Mouse (Mus musculus) heart, embryonic 15.5 days (tissue): ENCODE measurements at regions not wholly inside any gene's neighbourhood (a gene's known extent, or its start where the extent isn't known, plus 50 kb on each side); places are given as distances from the start of the nearest gene placed in this dataset.

Source experiments
- ATAC-seq: fragments of 200-750 bp; cut with Nextera tagmentation; replicated peaks from 2 replicates; pipeline ENCODE4 v1.8.0; 2017; ENCODE audit warnings: low read depth, moderate TSS enrichment; ENCODE audit not compliant: insufficient number of reproducible peaks, insufficient read depth, low FRiP score
- H3K27ac ChIP-seq: fragments of 300-500 bp; sonication (generic); 2 replicates; pipeline ENCODE4 v1.5.1; 2015; ENCODE audit warnings: mild to moderate bottlenecking, inconsistent platforms
- H3K27me3 ChIP-seq: fragments of 300-500 bp; sonication (generic); 2 replicates; pipeline ENCODE4 v1.6.1; 2015; ENCODE audit warnings: inconsistent platforms
- H3K36me3 ChIP-seq: fragments of 300-500 bp; sonication (generic); 2 replicates; pipeline ENCODE4 v1.6.1; 2015; ENCODE audit warnings: mild to moderate bottlenecking, inconsistent platforms
- H3K4me1 ChIP-seq: fragments of 300-500 bp; sonication (generic); replicated peaks from 2 replicates; pipeline ENCODE4 v1.6.1; 2015; ENCODE audit warnings: inconsistent platforms
- H3K4me2 ChIP-seq: fragments of 300-500 bp; sonication (generic); 2 replicates; pipeline ENCODE4 v1.6.1; 2015; ENCODE audit warnings: inconsistent platforms, mild to moderate bottlenecking, moderate library complexity
- H3K4me3 ChIP-seq: fragments of 300-500 bp; sonication (generic); 2 replicates; pipeline ENCODE4 v1.5.1; 2015; ENCODE audit warnings: mild to moderate bottlenecking, inconsistent platforms
- H3K9ac ChIP-seq: fragments of 300-500 bp; sonication (generic); 2 replicates; pipeline ENCODE4 v1.6.1; 2015; ENCODE audit warnings: mild to moderate bottlenecking, inconsistent platforms
- H3K9me3 ChIP-seq: fragments of 300-500 bp; sonication (generic); replicated peaks from 2 replicates; pipeline ENCODE4 v1.6.1; 2016; ENCODE audit warnings: inconsistent platforms
- WGBS: fragments of 180-500 bp; shearing (Covaris S2); methylation state at CpG from one replicate; pipeline ENCODE4 v1.1.7; 2015; ENCODE audit warnings: mixed read lengths; 5-methylcytosine and 5-hydroxymethylcytosine counted together

DNA sequence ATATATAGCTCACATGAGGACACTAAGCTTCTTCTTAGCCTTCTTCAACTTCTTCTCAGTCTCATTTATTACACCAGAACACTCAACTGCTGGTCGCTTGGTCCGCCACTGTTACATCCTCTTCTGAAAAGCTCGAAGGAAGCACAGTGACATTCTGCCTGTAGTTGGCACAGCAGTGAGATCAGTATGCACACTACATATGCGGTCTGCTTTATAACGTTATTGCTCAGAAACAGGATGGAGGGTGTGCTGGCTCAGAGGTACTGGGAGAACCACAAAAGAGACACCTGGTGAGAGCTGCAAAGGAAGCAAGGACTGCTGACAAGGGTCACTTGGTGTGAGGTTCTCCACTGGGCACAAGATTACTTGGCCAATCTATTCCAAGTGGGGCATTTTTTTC is 179.5 kb downstream of the Ets1 start:
- no peak for ATAC-seq

DNA sequence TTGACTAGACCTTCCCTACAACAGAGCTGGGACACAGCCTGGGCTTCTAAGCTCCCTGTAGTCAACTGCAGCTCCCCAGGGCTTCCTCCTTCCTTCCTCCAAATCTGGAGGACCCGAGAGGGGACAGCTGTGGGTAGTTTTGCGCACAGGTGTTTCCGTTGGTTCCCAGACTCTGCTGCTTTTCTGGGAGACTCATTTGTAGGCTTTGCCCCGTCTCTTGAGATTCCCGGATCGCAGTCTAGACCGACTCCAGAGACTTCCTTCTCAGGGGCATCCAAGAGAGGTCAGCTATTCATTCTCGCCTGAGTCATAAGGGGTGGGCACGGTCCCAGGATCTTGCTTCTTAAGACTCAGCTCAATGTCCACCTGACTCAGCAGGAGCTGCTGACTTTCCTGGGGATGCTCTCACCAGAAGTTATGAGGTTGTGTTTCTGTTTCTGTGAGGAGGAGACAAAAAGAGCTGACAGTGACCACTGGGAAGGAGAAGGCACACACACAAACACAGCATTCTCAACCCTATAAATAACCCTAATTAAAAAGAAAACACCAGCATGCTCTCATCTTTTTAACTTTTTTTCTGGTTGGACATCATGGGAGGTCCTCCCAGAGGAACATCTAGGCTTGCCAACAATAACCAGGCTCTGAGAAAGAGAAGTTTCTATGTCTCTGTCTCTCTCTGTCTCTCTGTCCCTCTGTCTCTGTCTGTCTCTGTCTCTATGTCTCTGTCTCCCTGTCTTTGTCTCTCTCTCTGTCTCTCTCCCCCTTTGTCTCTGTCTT is 180.8 kb downstream of the Ets1 start:
- 57% methylated on average over 9 of the region's 9 CpGs for WGBS
- H3K9ac ChIP-seq: no peak overlapping the region
- H3K4me1 ChIP-seq: no peaks in the 10 kb centered on the region; the same call in 1 of the 2 replicates
- no peak overlapping the region for H3K4me3 ChIP-seq
- H3K36me3 ChIP-seq: no peaks in the 10 kb centered on the region
- H3K27me3 ChIP-seq: no peaks in the 10 kb centered on the region
- H3K9me3 ChIP-seq: no peaks in the 10 kb centered on the region
- H3K27ac ChIP-seq: no peak overlapping the region
- H3K4me2 ChIP-seq: no peak overlapping the region
- ATAC-seq: no peak

More for the DNA sequence above, 179.5 kb downstream of the Ets1 start:
- Histone ChIP-seq H3K4me1 (no peaks in the 10 kb centered on the region; the same call in 1 of the 2 replicates), H3K4me2 (no peak overlapping the region), H3K27ac (no peak overlapping the region), H3K9me3 (no peaks in the 10 kb centered on the region), H3K36me3 (no peaks in the 10 kb centered on the region), H3K27me3 (no peaks in the 10 kb centered on the region), H3K9ac (no peak overlapping the region), H3K4me3 (no peak overlapping the region)
- WGBS: 75% methylated on average over 5 of the region's 5 CpGs

DNA sequence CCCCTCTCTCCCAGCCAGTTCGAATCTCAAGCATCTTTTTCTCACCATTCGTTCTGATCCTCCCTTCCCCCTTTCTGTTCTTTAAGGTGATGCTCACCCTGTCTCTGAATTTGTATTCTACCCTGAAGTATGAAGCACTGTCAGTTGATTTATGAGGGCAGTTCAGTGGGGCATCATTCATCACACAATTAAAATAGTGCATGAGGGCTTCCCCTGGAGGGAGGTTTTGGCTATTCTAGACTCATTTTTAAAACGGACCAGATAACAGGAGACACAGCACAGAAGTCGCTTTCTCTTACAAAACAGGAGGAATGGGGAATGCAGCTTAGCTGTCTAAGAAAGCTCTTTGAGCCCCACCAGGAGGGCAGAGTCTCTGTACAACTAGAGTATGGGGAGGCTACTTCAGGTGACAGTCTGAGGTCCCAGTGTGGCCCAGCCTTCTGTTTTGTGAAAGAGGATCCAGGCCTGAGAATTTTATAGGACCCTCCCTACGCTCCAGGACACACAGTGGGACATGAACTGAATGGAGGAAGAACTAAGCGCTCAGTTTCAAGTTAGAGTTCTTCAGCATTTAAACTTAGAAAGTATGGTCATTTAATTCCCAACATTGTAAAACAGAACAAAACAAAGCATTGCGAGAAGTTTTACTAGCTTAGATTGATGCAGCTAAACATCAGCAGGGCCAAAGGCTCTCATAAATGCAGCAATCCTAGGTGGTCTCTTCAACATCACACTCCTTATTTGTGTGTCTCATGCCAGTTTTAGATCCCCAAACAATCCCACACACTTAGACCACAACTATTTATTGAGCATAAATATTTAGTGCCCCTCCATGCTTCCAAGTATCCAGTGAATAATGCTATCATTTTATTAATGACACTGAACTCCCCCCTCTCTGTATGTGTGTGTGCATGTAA is 181.7 kb downstream of the Ets1 start:
- H3K9ac ChIP-seq: no peak overlapping the region
- H3K36me3 ChIP-seq: no peaks in the 10 kb centered on the region
- H3K27me3 ChIP-seq: no peaks in the 10 kb centered on the region
- 68% methylated on average over 7 of the region's 7 CpGs for WGBS
- H3K27ac ChIP-seq: no peak overlapping the region
- no peaks in the 10 kb centered on the region for H3K9me3 ChIP-seq
- H3K4me2 ChIP-seq: no peak overlapping the region
- H3K4me3 ChIP-seq: no peak overlapping the region
- no peaks in the 10 kb centered on the region; the same call in 1 of the 2 replicates for H3K4me1 ChIP-seq
- ATAC-seq: no peak

DNA sequence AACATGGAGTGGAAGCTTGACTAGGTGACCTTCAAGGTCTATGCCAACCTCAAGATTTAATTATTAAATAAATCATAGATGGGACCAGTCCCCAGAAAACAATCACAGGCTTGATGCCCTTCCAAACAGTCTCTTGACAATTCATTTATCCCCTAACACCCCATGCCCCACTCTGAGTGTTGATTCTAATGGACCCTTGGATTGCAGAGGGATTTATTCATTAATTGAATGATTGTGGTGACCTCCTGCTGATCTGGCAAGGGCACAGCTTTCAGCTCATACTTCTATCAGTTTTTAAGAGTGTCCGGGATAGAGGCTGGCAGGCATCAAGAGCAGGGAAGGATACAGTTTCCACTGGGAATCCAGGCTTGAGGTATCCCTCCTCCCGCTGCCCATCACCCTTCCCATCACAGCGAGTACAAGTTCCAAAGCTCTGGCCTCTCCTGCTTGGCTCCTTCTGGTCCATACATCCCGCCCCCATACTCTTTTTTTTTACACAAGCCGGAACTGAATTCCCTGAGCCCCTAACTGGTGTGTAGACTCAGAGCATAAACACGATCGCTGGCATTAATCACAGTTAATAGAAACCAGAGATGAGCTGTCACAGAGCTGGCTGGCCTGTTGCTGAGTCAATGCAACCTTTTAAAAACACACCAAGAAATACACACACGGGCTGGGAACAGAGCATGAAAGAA is 187.6 kb downstream of the Ets1 start:
- no peak overlapping the region for H3K27ac ChIP-seq
- H3K36me3 ChIP-seq: no peaks in the 10 kb centered on the region
- WGBS: 39% methylated on average over 8 of the region's 8 CpGs
- ATAC-seq: no peak
- no peaks in the 10 kb centered on the region for H3K9me3 ChIP-seq
- H3K9ac ChIP-seq: no peak overlapping the region
- no peaks in the 10 kb centered on the region for H3K4me1 ChIP-seq
- no peaks in the 10 kb centered on the region for H3K27me3 ChIP-seq
- H3K4me2 ChIP-seq: no peak overlapping the region
- no peak overlapping the region for H3K4me3 ChIP-seq

GRCm38 (mm10) chr9:32824134-32824531 is 188.1 kb downstream of the Ets1 start:
- no peak for ATAC-seq
- no peak overlapping the region for H3K27ac ChIP-seq
- H3K9ac ChIP-seq: no peak overlapping the region
- H3K4me2 ChIP-seq: no peak overlapping the region
- H3K4me3 ChIP-seq: no peak overlapping the region
- H3K27me3 ChIP-seq: no peaks in the 10 kb centered on the region
- H3K4me1 ChIP-seq: no peaks in the 10 kb centered on the region
- H3K36me3 ChIP-seq: no peaks in the 10 kb centered on the region
- no peaks in the 10 kb centered on the region for H3K9me3 ChIP-seq
- WGBS: 69% methylated on average over 6 of the region's 6 CpGs

- peaks cover 12% of the 10 kb centered on the region for H3K4me1 ChIP-seq
- H3K4me2 ChIP-seq: no peak overlapping the region
- H3K9ac ChIP-seq: no peak overlapping the region
- H3K9me3 ChIP-seq: no peaks in the 10 kb centered on the region
- peak overlapping the region; percentile 49 for H3K27ac ChIP-seq
- no peaks in the 10 kb centered on the region for H3K27me3 ChIP-seq
- H3K36me3 ChIP-seq: no peaks in the 10 kb centered on the region
- no peak overlapping the region for H3K4me3 ChIP-seq
- ATAC-seq: peak; percentile 67
- 17% methylated on average over 2 of the region's 2 CpGs for WGBS
Observed at GRCm38 (mm10) chr9:32830268-32830891, 194.4 kb downstream of the Ets1 start.

DNA sequence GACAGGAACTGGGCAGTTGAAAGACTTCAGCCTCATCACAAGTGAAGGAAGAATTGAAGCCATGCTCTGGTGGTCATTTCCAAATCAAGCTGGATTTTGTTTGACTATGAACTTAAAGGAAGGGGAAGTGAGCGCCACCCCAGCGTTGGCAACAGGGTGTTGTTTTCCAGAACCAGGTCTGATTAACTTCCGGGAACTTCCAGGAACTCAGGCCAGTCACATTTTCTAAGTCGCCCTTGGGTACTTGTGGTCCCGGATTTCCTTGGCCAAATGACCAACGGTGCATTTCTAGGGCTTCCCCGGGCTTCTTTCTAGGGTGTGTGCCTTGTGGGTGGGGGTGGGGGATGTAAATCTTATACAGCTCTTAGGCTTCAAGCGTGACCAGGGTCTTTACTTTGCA is 197.4 kb downstream of the Ets1 start:
- Histone ChIP-seq H3K27me3 (no peaks in the 10 kb centered on the region), H3K27ac (no peak overlapping the region), H3K9ac (no peak overlapping the region), H3K4me1 (peaks cover 15% of the 10 kb centered on the region), H3K9me3 (no peaks in the 10 kb centered on the region), H3K36me3 (no peaks in the 10 kb centered on the region), H3K4me3 (no peak overlapping the region), H3K4me2 (no peak overlapping the region)
- WGBS: 73% methylated on average over 8 of the region's 8 CpGs
- no peak for ATAC-seq

DNA sequence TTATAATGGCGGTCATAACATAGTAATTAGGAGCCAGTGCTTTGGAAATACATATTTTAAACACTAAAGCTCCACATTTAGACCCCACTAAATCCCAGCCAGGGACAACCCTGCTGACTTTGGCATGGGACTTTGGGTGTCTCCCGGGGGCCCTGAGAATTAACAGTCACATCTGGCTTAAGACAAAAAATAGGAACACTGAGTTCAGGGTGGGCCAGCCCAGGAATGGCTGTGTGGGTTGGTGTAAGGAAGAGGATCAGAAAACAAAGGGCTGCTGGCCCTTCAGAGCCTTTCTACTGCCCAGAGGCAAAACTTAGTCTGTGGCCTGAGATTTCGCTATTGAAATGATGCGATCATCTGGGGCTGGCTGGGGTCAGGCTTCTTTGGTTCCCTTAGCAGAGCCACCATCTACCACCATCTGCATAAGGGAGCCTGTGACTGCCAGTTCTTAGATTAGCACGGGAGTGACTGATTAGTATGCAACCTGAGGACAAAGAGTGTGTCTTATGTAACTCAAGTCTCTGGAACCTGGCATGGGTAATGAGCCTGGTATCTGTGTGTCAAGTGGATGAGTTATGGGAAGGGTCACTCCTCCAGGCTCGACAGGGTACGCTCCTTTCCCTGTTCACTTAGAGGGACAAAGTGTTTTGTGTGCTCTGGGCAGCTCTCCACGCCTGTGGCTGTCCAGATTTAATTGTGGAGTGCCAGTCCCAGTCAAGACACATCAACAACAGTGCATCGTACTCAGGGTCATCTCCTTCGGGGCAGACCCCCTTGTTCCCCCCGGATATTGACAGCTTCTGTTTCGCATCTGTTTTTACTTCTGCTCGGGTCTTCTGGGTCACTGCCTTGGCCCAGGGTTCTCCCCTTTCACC is 199.0 kb downstream of the Ets1 start:
- Histone ChIP-seq H3K27me3 (no peaks in the 10 kb centered on the region), H3K9me3 (no peaks in the 10 kb centered on the region), H3K9ac (no peak overlapping the region), H3K36me3 (no peaks in the 10 kb centered on the region), H3K27ac (0 out of 2 replicates have a peak overlapping the region, but pooled peaks have one; percentile 12), H3K4me2 (0 out of 2 replicates have a peak overlapping the region, but pooled peaks have one; percentile 7), H3K4me3 (no peak overlapping the region), H3K4me1 (peaks cover 15% of the 10 kb centered on the region)
- ATAC-seq: no peak
- 41% methylated on average over 13 of the region's 13 CpGs for WGBS

GRCm38 (mm10) chr9:32835626-32835971 is 199.6 kb downstream of the Ets1 start:
- ATAC-seq: no peak
- H3K4me1 ChIP-seq: peaks cover 11% of the 10 kb centered on the region
- H3K27me3 ChIP-seq: no peaks in the 10 kb centered on the region
- H3K4me2 ChIP-seq: 0 out of 2 replicates have a peak overlapping the region, but pooled peaks have one; percentile 7
- no peaks in the 10 kb centered on the region for H3K36me3 ChIP-seq
- H3K9me3 ChIP-seq: no peaks in the 10 kb centered on the region
- H3K27ac ChIP-seq: no peak overlapping the region
- H3K4me3 ChIP-seq: no peak overlapping the region
- WGBS: 25% methylated on average over 4 of the region's 4 CpGs
- H3K9ac ChIP-seq: no peak overlapping the region

DNA sequence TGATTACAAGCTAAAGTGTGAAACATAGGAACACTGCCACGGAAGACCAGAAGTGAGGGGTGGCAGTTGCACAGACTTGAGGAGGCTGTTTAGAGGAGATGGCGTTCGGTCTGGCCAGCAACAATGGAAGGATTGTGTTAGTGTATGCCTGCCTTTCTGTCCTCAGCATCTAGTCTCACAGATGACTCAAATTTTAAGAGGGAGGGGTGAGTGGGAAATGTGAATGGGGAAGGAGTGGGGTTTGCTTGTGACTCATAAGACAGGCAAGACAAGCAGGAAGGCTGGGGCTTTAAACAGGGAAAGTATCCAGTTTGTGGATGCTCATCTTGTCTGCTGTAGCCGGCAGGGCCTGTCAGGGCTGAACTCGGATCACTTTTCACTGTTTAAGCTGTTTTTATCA is 200.3 kb downstream of the Ets1 start:
- Histone ChIP-seq H3K9me3 (no peaks in the 10 kb centered on the region), H3K9ac (no peak overlapping the region), H3K36me3 (no peaks in the 10 kb centered on the region), H3K27me3 (no peaks in the 10 kb centered on the region), H3K27ac (no peak overlapping the region), H3K4me2 (no peak overlapping the region), H3K4me3 (no peak overlapping the region), H3K4me1 (peaks cover 11% of the 10 kb centered on the region)
- ATAC-seq: no peak
- WGBS: 57% methylated on average over 5 of the region's 5 CpGs
